In the genomic region with DNA sequence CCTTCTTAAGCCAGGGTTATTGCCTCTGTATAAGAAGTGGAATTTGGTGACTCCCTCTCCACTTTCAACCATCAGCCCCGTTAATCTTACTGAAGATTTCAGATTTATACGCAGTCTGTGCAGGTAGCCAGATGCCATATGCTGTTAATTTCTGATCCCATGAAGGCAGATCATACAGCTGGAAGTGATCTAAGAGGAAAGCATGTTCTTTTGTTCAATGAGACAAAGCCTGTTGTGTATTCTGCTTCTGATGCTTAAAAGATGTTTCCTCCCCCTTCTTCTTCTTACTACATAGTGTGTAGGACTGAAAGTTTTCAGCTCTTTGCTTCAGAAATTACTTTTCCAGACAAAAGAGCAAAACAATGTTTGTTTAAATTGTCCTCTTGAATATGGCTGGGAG, we compare ENCODE assay signal across 22 mouse cellular contexts.
A peak's percentile ranks its signal among the peaks of the same experiment; 100 is the strongest.
DNase-seq lines count a peak whose midpoint lies in the region; ATAC-seq and TF ChIP-seq lines count a peak whose summit lies in the region.
"Had no signal": no experiment of that assay in that cellular context is flagged by ENCODE, and none has a peak within 500 bp of the region (broad histone marks: within the 10 kb centered on the region; RNA-seq: fewer than 3 reads in every experiment).

No protein-coding gene starts in this region.

- no peak overlapping the region for H3K9ac ChIP-seq in lung, embryonic 14.5 days
- H3K9ac ChIP-seq in embryonic facial prominence, embryonic 11.5 days (replicated peaks; ENCODE audit: low read length), result no peak overlapping the region
- H3K9ac ChIP-seq: hindbrain, embryonic 15.5 days; intestine, embryonic 15.5 days; liver, embryonic 14.5 days; midbrain, embryonic 15.5 days had no signal

- no peak overlapping the region for H3K4me3 ChIP-seq in lung, embryonic 14.5 days (ENCODE audit: low read depth, low read length)
- no peak overlapping the region for H3K4me3 ChIP-seq in embryonic facial prominence, embryonic 11.5 days (ENCODE audit: low read depth, low read length)
- H3K4me3 ChIP-seq in olfactory bulb, adult 2 months (ENCODE audit: insufficient read depth, low read depth, low read length), result no peak overlapping the region
- H3K4me3 ChIP-seq: erythroblast, embryonic 14.5 days; hindbrain, embryonic 15.5 days; intestine, embryonic 15.5 days; megakaryocyte, embryonic 14.5 days; midbrain, embryonic 15.5 days had no signal

- H3K4me2 ChIP-seq in lung, embryonic 14.5 days, result no peak overlapping the region
- H3K4me2 ChIP-seq in embryonic facial prominence, embryonic 11.5 days (ENCODE audit: low read depth, low read length), result no peak overlapping the region
- H3K4me2 ChIP-seq: heart, embryonic 11.5 days; hindbrain, embryonic 15.5 days; intestine, embryonic 15.5 days; midbrain, embryonic 15.5 days had no signal

- no peaks in the 10 kb centered on the region for H3K27me3 ChIP-seq in lung, embryonic 14.5 days (ENCODE audit: insufficient read depth, low read length)
- H3K27me3 ChIP-seq in embryonic facial prominence, embryonic 11.5 days (ENCODE audit: control insufficient read depth, insufficient read depth, low read length), result no peaks in the 10 kb centered on the region
- H3K27me3 ChIP-seq: hindbrain, embryonic 15.5 days; intestine, embryonic 15.5 days; megakaryocyte, embryonic 14.5 days; midbrain, embryonic 15.5 days had no signal

- no peaks in the 10 kb centered on the region for H3K36me3 ChIP-seq in lung, embryonic 14.5 days (ENCODE audit: insufficient read depth)
- no peaks in the 10 kb centered on the region for H3K36me3 ChIP-seq in embryonic facial prominence, embryonic 11.5 days (replicated peaks; ENCODE audit: control insufficient read depth, insufficient read depth, low read depth, low read length)
- H3K36me3 ChIP-seq: hindbrain, embryonic 15.5 days; intestine, embryonic 15.5 days; midbrain, embryonic 15.5 days had no signal

- H3K4me1 ChIP-seq in lung, embryonic 14.5 days (ENCODE audit: insufficient read depth), result no peaks in the 10 kb centered on the region
- no peaks in the 10 kb centered on the region for H3K4me1 ChIP-seq in embryonic facial prominence, embryonic 11.5 days (ENCODE audit: control insufficient read depth, insufficient read depth, low read length)
- no peaks in the 10 kb centered on the region for H3K4me1 ChIP-seq in olfactory bulb, adult 2 months (ENCODE audit: control insufficient read depth, insufficient read depth, low read length)
- H3K4me1 ChIP-seq: intestine, embryonic 15.5 days had no signal

- H3K27ac ChIP-seq in lung, embryonic 14.5 days (ENCODE audit: low read depth), result peak overlapping the region; percentile 4; the same call in 1 of the 2 replicates
- H3K27ac ChIP-seq in embryonic facial prominence, embryonic 11.5 days (replicated peaks; ENCODE audit: low read depth, low read length), result no peak overlapping the region
- H3K27ac ChIP-seq in olfactory bulb, adult 2 months (ENCODE audit: insufficient read depth, low read depth, low read length), result 0 out of 2 replicates have a peak overlapping the region, but pooled peaks have one; percentile 33
- H3K27ac ChIP-seq: hindbrain, embryonic 15.5 days; intestine, embryonic 15.5 days; liver, embryonic 14.5 days; midbrain, embryonic 15.5 days had no signal

- TF ChIP-seq POLR2A in olfactory bulb, adult 2 months (IDR thresholded peaks at IDR 0.05; ENCODE audit: insufficient read depth, low read depth, low read length), result no peak

- TF ChIP-seq CTCF in lung, embryonic 14.5 days (IDR thresholded peaks at IDR 0.05; ENCODE audit: low read depth), result no peak
- no peak for TF ChIP-seq CTCF in olfactory bulb, adult 2 months (IDR thresholded peaks at IDR 0.05; ENCODE audit: insufficient read depth, low read depth, low read length)

- H3K9me3 ChIP-seq in lung, embryonic 14.5 days (ENCODE audit: low read depth, low read length), result no peaks in the 10 kb centered on the region
- no peaks in the 10 kb centered on the region for H3K9me3 ChIP-seq in embryonic facial prominence, embryonic 11.5 days (replicated peaks; ENCODE audit: control insufficient read depth, low read length)
- H3K9me3 ChIP-seq: hindbrain, embryonic 15.5 days; intestine, embryonic 15.5 days; megakaryocyte, embryonic 14.5 days; midbrain, embryonic 15.5 days had no signal

- 68% methylated on average over 2 of the region's 2 CpGs for WGBS in lung, embryonic 14.5 days
- WGBS in embryonic facial prominence, embryonic 11.5 days, result 25% methylated on average over 2 of the region's 2 CpGs
- 49% methylated on average over 2 of the region's 2 CpGs for WGBS in olfactory bulb, adult 2 months

- DNase-seq in lung, embryonic 14.5 days, result no peak
- no peak for DNase-seq in lung, postnatal 10 days
- DNase-seq in embryonic facial prominence, embryonic 11.5 days (ENCODE audit: low spot score), result peak; percentile 70
- peak; percentile 48 for DNase-seq in forelimb bud, embryonic 11.5 days (ENCODE audit: low read depth, low spot score)
- DNase-seq: B cell, adult 2 months; cerebellum, adult 8-10 months; kidney, adult 9 months; kidney, postnatal 25 days; left cerebral cortex, postnatal 4 days; thymus, postnatal 4 days had no signal

- no peak for ATAC-seq in lung, embryonic 14.5 days (ENCODE audit: insufficient read depth)
- ATAC-seq in embryonic facial prominence, embryonic 11.5 days (replicated peaks; ENCODE audit: insufficient number of reproducible peaks, low FRiP score, low TSS enrichment, low read depth), result no peak
- ATAC-seq in megakaryocyte progenitor cell, adult 5-6 weeks (replicated peaks; ENCODE audit: poor library complexity), result no peak
- no peak for ATAC-seq in erythroid progenitor cell, adult 5-6 weeks (replicated peaks; ENCODE audit: low FRiP score, poor library complexity, severe bottlenecking)
- ATAC-seq: forebrain, embryonic 16.5 days; intestine, embryonic 15.5 days; lung, postnatal 0 days; midbrain, embryonic 15.5 days had no signal

Comparison
In these comparisons a context has a peak if more than half of its experiments do, and no peak if none do; other contexts are left out.
1. DNase-seq: peak in embryonic facial prominence, embryonic 11.5 days (single experiment) and forelimb bud, embryonic 11.5 days (single experiment); none in lung, embryonic 14.5 days (single experiment) and lung, postnatal 10 days (single experiment).